Mouse (Mus musculus): Measurements from ENCODE around the gene Add1.

DNA sequence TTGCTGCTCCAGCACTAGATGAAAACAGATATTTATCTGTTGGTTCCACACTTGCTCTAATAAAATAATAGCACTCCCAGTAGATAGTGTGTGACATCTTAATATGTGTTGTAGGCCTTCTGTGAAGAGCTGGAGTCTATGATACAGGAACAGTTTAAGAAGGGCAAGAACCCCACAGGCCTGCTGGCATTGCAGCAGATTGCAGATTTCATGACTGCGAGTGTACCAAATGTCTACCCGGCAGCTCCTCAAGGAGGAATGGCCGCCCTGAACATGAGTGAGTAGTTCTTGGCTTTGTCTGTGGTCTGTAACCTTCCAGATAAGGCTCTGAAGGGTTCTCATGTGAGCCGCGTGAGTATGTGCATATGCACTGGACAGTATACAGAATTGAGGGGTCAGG lies 31.1 kb downstream of the Add1 start:
- TF ChIP-seq POLR2A (IDR thresholded peaks at IDR 0.05; ENCODE audit: low read depth, low read length) (no peak), CTCF (IDR thresholded peaks at IDR 0.05; ENCODE audit: borderline replicate concordance, insufficient read depth, low read length) (no peak)

All from embryonic fibroblast, embryonic 13.5 days (primary cell).